Mouse (Mus musculus): Measurements from ENCODE around the gene Nol11. TPM values are rescaled to one million over a fixed set of nuclear protein-coding genes. Genes with fewer than 3 reads are reported as not detected.

Gene Nol11
- polyA plus RNA-seq, 1 experiment from 2014 or later, result 77.7 TPM

GRCm38 (mm10) chr11:107125011-107125410 lies 64.2 kb downstream of the Nol11 start:
- 93% methylated on average over 4 of the region's 4 CpGs for WGBS
- H3K27me3 ChIP-seq (ENCODE audit: low read depth, poor library complexity, severe bottlenecking), result no peaks in the 10 kb centered on the region
- H3K4me3 ChIP-seq, result no peak overlapping the region
- H3K36me3 ChIP-seq, result peaks cover 44% of the 10 kb centered on the region
- peaks cover 25% of the 10 kb centered on the region for H3K4me1 ChIP-seq
- no peak for DNase-seq (ENCODE audit: low spot score)
- no peaks in the 10 kb centered on the region for H3K9me3 ChIP-seq (replicated peaks)
- no peak overlapping the region for H3K27ac ChIP-seq

GRCm38 (mm10) chr11:107124327-107124731 lies 64.9 kb downstream of the Nol11 start:
- no peak for DNase-seq (ENCODE audit: low spot score)
- Histone ChIP-seq H3K4me3 (no peak overlapping the region), H3K27me3 (ENCODE audit: low read depth, poor library complexity, severe bottlenecking) (no peaks in the 10 kb centered on the region), H3K4me1 (peaks cover 18% of the 10 kb centered on the region), H3K36me3 (peaks cover 44% of the 10 kb centered on the region), H3K9me3 (replicated peaks) (no peaks in the 10 kb centered on the region), H3K27ac (no peak overlapping the region)
- 54% methylated on average over 7 of the region's 7 CpGs for WGBS

- peaks cover 15% of the 10 kb centered on the region for H3K36me3 ChIP-seq
- no peak overlapping the region for H3K4me3 ChIP-seq
- H3K9me3 ChIP-seq (replicated peaks), result no peaks in the 10 kb centered on the region
- no peak overlapping the region for H3K27ac ChIP-seq
- 87% methylated on average over 12 of the region's 12 CpGs for WGBS
- no peaks in the 10 kb centered on the region for H3K27me3 ChIP-seq (ENCODE audit: low read depth, poor library complexity, severe bottlenecking)
- DNase-seq (ENCODE audit: low spot score), result no peak
- H3K4me1 ChIP-seq, result peaks cover 21% of the 10 kb centered on the region
These were observed 71.4 kb downstream of the Nol11 start for GRCm38 (mm10) chr11:107117789-107118188.

Other genes starting within 250 kb of the Nol11 start
- gene Kpna2, start 189.8 kb downstream of the Nol11 start, polyA plus RNA-seq (2016; fragmentation: Nextera tagmentation; extraction: Ambion mirVana), result 635 and 653 TPM in 2 replicates
- 0.65 and 1.4 TPM in 2 replicates for gene 1810010H24Rik, start 163.7 kb downstream of the Nol11 start, polyA plus RNA-seq (2016; fragmentation: Nextera tagmentation; extraction: Ambion mirVana)
- gene Bptf, start 57.3 kb downstream of the Nol11 start, polyA plus RNA-seq (2016; fragmentation: Nextera tagmentation; extraction: Ambion mirVana), result 33.8 and 38.8 TPM in 2 replicates